ENCODE assay signal across 9 mouse cellular contexts in genomic region chr17:35697759-35698500, GRCm38 (mm10). TPM values are rescaled to one million over a fixed set of nuclear protein-coding genes. Genes with fewer than 3 reads are reported as not detected.
DNase-seq lines count a peak whose midpoint lies in the region; ATAC-seq lines count a peak whose summit lies in the region.
"Had no signal": no experiment of that assay in that cellular context is flagged by ENCODE, and none has a peak within 500 bp of the region (broad histone marks: within the 10 kb centered on the region; RNA-seq: fewer than 3 reads in every experiment).

No protein-coding gene starts in this region.

- ATAC-seq in kidney, embryonic 14.5 days (ENCODE audit: low FRiP score, low TSS enrichment), result peak; percentile 8; the same call in 1 of the 2 replicates
- ATAC-seq in hindbrain, embryonic 16.5 days, result peak; percentile 52
- ATAC-seq in limb, embryonic 11.5 days (ENCODE audit: insufficient number of reproducible peaks, low FRiP score, low TSS enrichment, low read depth), result no peak; the same call in 1 of the 2 replicates

- intact Hi-C loops in gastrocnemius, postnatal 14 days (cut with DNase I; ENCODE audit: low total_unique reads), result no loop called here

- H3K4me3 ChIP-seq in kidney, embryonic 14.5 days (ENCODE audit: low read length), result peak overlapping the region; percentile 30
- peak overlapping the region; percentile 46 for H3K4me3 ChIP-seq in hindbrain, embryonic 16.5 days (ENCODE audit: low read length)
- H3K4me3 ChIP-seq in limb, embryonic 11.5 days (ENCODE audit: low read depth, low read length), result peak overlapping the region; percentile 2; the same call in 1 of the 2 replicates

- peaks cover 15% of the 10 kb centered on the region for H3K36me3 ChIP-seq in kidney, embryonic 14.5 days (ENCODE audit: control insufficient read depth, insufficient read depth, low read length)
- H3K36me3 ChIP-seq in hindbrain, embryonic 16.5 days (ENCODE audit: control insufficient read depth, insufficient read depth, low read length), result peaks cover 10% of the 10 kb centered on the region
- H3K36me3 ChIP-seq in limb, embryonic 11.5 days (ENCODE audit: control insufficient read depth, insufficient read depth, low read length), result peaks cover 4% of the 10 kb centered on the region; the same call in 1 of the 2 replicates

- H3K9ac ChIP-seq in kidney, embryonic 14.5 days (ENCODE audit: low read depth, low read length), result peak overlapping the region; percentile 51
- peak overlapping the region; percentile 73 for H3K9ac ChIP-seq in hindbrain, embryonic 16.5 days (ENCODE audit: low read depth, low read length)
- H3K9ac ChIP-seq in limb, embryonic 11.5 days (ENCODE audit: low read length), result 0 out of 2 replicates have a peak overlapping the region, but pooled peaks have one; percentile 35

- no peaks in the 10 kb centered on the region for H3K27me3 ChIP-seq in kidney, embryonic 14.5 days (ENCODE audit: control insufficient read depth, insufficient read depth, low read length)
- H3K27me3 ChIP-seq in hindbrain, embryonic 16.5 days (replicated peaks; ENCODE audit: control insufficient read depth, insufficient read depth, low read length), result no peaks in the 10 kb centered on the region
- H3K27me3 ChIP-seq in limb, embryonic 11.5 days (ENCODE audit: control insufficient read depth, insufficient read depth, low read length), result peaks cover 19% of the 10 kb centered on the region

- peak overlapping the region; percentile 70 for H3K27ac ChIP-seq in kidney, embryonic 14.5 days (ENCODE audit: low read depth, low read length)
- H3K27ac ChIP-seq in hindbrain, embryonic 16.5 days (ENCODE audit: low read depth, low read length), result peak overlapping the region; percentile 88
- no peak overlapping the region for H3K27ac ChIP-seq in limb, embryonic 11.5 days (replicated peaks; ENCODE audit: low read depth, low read length)

- peaks cover 31% of the 10 kb centered on the region for H3K4me1 ChIP-seq in kidney, embryonic 14.5 days (ENCODE audit: control insufficient read depth, insufficient read depth, low read length)
- H3K4me1 ChIP-seq in hindbrain, embryonic 16.5 days (ENCODE audit: control insufficient read depth, insufficient read depth, low read depth, low read length), result peaks cover 40% of the 10 kb centered on the region
- H3K4me1 ChIP-seq in limb, embryonic 11.5 days (ENCODE audit: control insufficient read depth, insufficient read depth, low read length), result peaks cover 22% of the 10 kb centered on the region

- peak overlapping the region; percentile 43 for H3K4me2 ChIP-seq in kidney, embryonic 14.5 days (replicated peaks; ENCODE audit: low read depth, low read length)
- H3K4me2 ChIP-seq in hindbrain, embryonic 16.5 days (ENCODE audit: low read length), result peak overlapping the region; percentile 86
- peak overlapping the region; percentile 28 for H3K4me2 ChIP-seq in limb, embryonic 11.5 days (ENCODE audit: low read depth, severe bottlenecking)

- peaks cover 4% of the 10 kb centered on the region; the same call in 1 of the 2 replicates for H3K9me3 ChIP-seq in kidney, embryonic 14.5 days (ENCODE audit: control insufficient read depth, low read length)
- no peaks in the 10 kb centered on the region for H3K9me3 ChIP-seq in hindbrain, embryonic 16.5 days (ENCODE audit: control insufficient read depth, low read length)
- 0 out of 2 replicates have a peak, but pooled peaks cover 2% of the 10 kb centered on the region for H3K9me3 ChIP-seq in limb, embryonic 11.5 days (ENCODE audit: control insufficient read depth, low read length)

- 6% methylated on average over 16 of the region's 16 CpGs for WGBS in kidney, embryonic 14.5 days
- WGBS in hindbrain, embryonic 16.5 days, result 0% methylated on average over 16 of the region's 16 CpGs
- WGBS in limb, embryonic 11.5 days, result 9% methylated on average over 16 of the region's 16 CpGs

- no peak for DNase-seq in kidney, adult 11 months
- peak; percentile 78 for DNase-seq in adrenal gland, postnatal 14 days
- DNase-seq in fat pad, adult 2 months (ENCODE audit: extremely low read depth, low read depth, low spot score), result peak; percentile 88
- peak; percentile 26 for DNase-seq in limb, embryonic 11.5 days (ENCODE audit: low spot score)
- DNase-seq in retina, postnatal 7 days (ENCODE audit: low read depth, low spot score), result peak; percentile 46
- no peak for DNase-seq in gastrocnemius, postnatal 14 days

RNA-seq across cellular contexts. Expression of gene Ddr1, which starts 6.5 kb away (rescaled TPM):
- polyA plus RNA-seq in kidney, embryonic 14.5 days (2014; fragmentation: Nextera tagmentation; extraction: Ambion mirVana), result 34.6 and 52.0 TPM in 2 replicates
- total RNA-seq in adrenal gland, postnatal 14 days (2021), result 36.3 and 36.4 TPM in 2 replicates
- polyA plus RNA-seq in hindbrain, embryonic 16.5 days (2015; fragmentation: Nextera tagmentation; extraction: Ambion mirVana), result 87.1 and 106 TPM in 2 replicates
- polyA plus RNA-seq in limb, embryonic 11.5 days (2014; fragmentation: Nextera tagmentation; extraction: Ambion mirVana), result 14.7 and 17.6 TPM in 2 replicates
- 10 to 100 TPM; 20.3 to 23.4 TPM for total RNA-seq in gastrocnemius, postnatal 14 days (2021)

RNA-seq across cellular contexts. Expression of gene Gtf2h4, which starts 24.4 kb away (rescaled TPM):
- polyA plus RNA-seq in kidney, embryonic 14.5 days (2014; fragmentation: Nextera tagmentation; extraction: Ambion mirVana), result 50.7 and 56.7 TPM in 2 replicates
- 24.3 and 24.7 TPM in 2 replicates for total RNA-seq in adrenal gland, postnatal 14 days (2021)
- 27.8 and 28.1 TPM in 2 replicates for polyA plus RNA-seq in hindbrain, embryonic 16.5 days (2015; fragmentation: Nextera tagmentation; extraction: Ambion mirVana)
- 56.7 and 57.0 TPM in 2 replicates for polyA plus RNA-seq in limb, embryonic 11.5 days (2014; fragmentation: Nextera tagmentation; extraction: Ambion mirVana)
- 10 to 100 TPM; 16.1 to 19.4 TPM for total RNA-seq in gastrocnemius, postnatal 14 days (2021)

RNA-seq across cellular contexts. Expression of gene Vars2, which starts 30.5 kb away (rescaled TPM):
- polyA plus RNA-seq in kidney, embryonic 14.5 days (2014; fragmentation: Nextera tagmentation; extraction: Ambion mirVana), result 9.5 and 16.8 TPM in 2 replicates
- total RNA-seq in adrenal gland, postnatal 14 days (2021), result 49.6 and 52.0 TPM in 2 replicates
- polyA plus RNA-seq in hindbrain, embryonic 16.5 days (2015; fragmentation: Nextera tagmentation; extraction: Ambion mirVana), result 16.7 and 17.9 TPM in 2 replicates
- polyA plus RNA-seq in limb, embryonic 11.5 days (2014; fragmentation: Nextera tagmentation; extraction: Ambion mirVana), result 17.6 and 17.9 TPM in 2 replicates
- 10 to 100 TPM; 15.7 to 16.6 TPM for total RNA-seq in gastrocnemius, postnatal 14 days (2021)

RNA-seq across cellular contexts. Expression of gene Mucl3, which starts 54.4 kb away (rescaled TPM):
- 0.15 and 0.24 TPM in 2 replicates for polyA plus RNA-seq in kidney, embryonic 14.5 days (2014; fragmentation: Nextera tagmentation; extraction: Ambion mirVana)
- not detected in 2 replicates for total RNA-seq in adrenal gland, postnatal 14 days (2021)
- not detected in 2 replicates for polyA plus RNA-seq in hindbrain, embryonic 16.5 days (2015; fragmentation: Nextera tagmentation; extraction: Ambion mirVana)
- not detected in 2 replicates for polyA plus RNA-seq in limb, embryonic 11.5 days (2014; fragmentation: Nextera tagmentation; extraction: Ambion mirVana)
- not detected for total RNA-seq in gastrocnemius, postnatal 14 days (2021)
- polyA plus RNA-seq: liver, embryonic 16.5 days had no signal

Comparison
In these comparisons a context has a peak if more than half of its experiments do, and no peak if none do; other contexts are left out.
1. H3K4me2 ChIP-seq: peak in every context shown above with its lines; median percentile 86 in hindbrain, embryonic 16.5 days; 43 in kidney, embryonic 14.5 days; 28 in limb, embryonic 11.5 days.
2. DNase-seq: peak in adrenal gland, postnatal 14 days (single experiment), fat pad, adult 2 months (single experiment), limb, embryonic 11.5 days (single experiment) and retina, postnatal 7 days (single experiment); none in kidney, adult 11 months (single experiment) and gastrocnemius, postnatal 14 days (single experiment).
3. Peak in every context shown above with its lines, with median percentiles within 50 percentile points of each other: H3K4me3 ChIP-seq and H3K9ac ChIP-seq.